Mouse (Mus musculus): ENCODE measurements at regions not wholly inside any gene's neighbourhood (a gene's known extent, or its start where the extent isn't known, plus 50 kb on each side); places are given as distances from the start of the nearest gene placed in this dataset.

DNA sequence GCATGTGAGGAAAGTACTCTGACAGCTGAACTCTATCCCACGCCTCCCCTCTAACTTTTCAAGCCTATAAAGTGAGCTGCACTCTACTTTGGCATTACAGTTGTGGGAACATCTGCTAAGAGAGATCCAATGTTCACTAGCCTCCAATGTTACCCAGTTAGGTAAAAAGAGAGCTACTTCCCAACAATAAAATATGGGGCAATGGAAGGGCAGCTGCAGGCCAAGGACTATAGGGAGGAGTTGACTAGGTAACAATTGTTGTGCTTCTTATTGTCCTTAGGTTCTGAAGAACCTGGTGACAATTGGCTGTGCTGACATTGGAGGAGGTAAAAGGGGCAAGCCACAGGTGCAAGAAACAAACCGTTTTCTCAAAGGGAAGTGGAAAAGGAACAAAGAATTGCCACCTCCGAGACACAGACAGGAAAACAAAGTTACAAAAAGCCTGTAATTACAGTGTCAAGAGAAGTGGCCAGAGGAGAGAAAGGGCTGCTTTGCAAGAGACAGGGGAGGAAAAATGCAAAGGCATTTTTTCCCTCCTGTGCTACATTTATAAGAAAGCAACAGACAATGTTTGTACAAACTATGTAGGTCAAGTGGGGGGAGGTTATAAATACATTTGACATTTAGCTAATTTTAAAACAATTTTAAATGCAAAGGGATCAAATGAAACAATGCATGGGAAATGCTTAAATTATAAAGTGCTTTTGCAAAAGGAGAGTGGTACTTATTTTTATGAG lies 54.1 kb upstream of the Lclat1 start:
- Histone ChIP-seq H3K9ac (replicated peaks) (no peak overlapping the region), H3K27me3 (no peaks in the 10 kb centered on the region), H3K4me1 (no peaks in the 10 kb centered on the region), H3K4me2 (replicated peaks) (no peak overlapping the region), H3K36me3 (no peaks in the 10 kb centered on the region), H3K4me3 (no peak overlapping the region), H3K27ac (replicated peaks) (no peak overlapping the region), H3K9me3 (no peaks in the 10 kb centered on the region)
- 47% methylated on average over 3 of the region's 3 CpGs for WGBS
- no peak for ATAC-seq (replicated peaks)

DNA sequence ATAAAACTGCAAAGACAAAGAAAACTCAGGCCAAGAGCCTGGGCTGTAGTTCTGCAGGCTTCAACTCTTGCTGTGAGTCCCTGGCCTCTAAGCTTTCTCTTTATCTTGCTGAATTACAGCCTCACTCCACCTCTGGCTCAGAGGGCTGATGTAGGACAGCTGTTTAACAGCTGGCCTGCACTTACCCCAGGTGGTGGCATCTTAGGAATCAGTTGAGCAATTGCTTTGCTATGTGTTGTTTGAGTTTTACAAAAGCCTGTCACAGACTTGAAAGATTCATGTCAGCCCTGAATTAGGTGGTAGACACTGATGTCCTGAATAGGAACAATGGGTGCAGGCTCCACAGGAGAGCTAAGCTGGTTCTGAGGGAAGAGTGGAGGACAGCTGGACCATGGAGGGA lies 53.6 kb upstream of the Lclat1 start:
- Histone ChIP-seq H3K36me3 (no peaks in the 10 kb centered on the region), H3K27ac (replicated peaks) (no peak overlapping the region), H3K4me3 (no peak overlapping the region), H3K9me3 (no peaks in the 10 kb centered on the region), H3K4me1 (no peaks in the 10 kb centered on the region), H3K27me3 (no peaks in the 10 kb centered on the region), H3K9ac (replicated peaks) (no peak overlapping the region), H3K4me2 (replicated peaks) (no peak overlapping the region)
- no peak for ATAC-seq (replicated peaks)

DNA sequence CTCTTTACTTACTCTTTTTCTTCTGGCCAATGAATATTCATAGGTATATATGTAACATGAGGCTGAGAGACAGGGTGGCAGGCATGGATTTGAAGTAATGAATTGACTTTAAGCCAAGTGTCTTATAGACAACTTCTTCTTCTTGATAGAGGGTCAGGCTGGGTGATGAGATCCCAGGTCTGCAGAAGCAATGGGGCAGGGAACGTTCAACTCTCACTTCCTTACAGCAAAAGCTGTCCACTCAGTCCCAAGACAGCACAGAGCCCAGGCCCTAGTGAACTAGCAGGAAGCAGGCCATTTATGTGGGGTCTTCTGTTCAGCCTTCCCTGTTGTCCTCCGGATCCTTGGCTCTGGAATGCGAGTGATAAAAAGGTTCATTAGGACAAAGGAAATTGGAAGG lies 52.6 kb upstream of the Lclat1 start:
- no peak for ATAC-seq (replicated peaks)
- H3K27ac ChIP-seq (replicated peaks) = no peak overlapping the region
- no peaks in the 10 kb centered on the region for H3K9me3 ChIP-seq
- H3K4me3 ChIP-seq = no peak overlapping the region
- 69% methylated on average over 3 of the region's 3 CpGs for WGBS
- H3K4me1 ChIP-seq = no peaks in the 10 kb centered on the region
- H3K9ac ChIP-seq (replicated peaks) = no peak overlapping the region
- no peaks in the 10 kb centered on the region for H3K27me3 ChIP-seq
- H3K36me3 ChIP-seq = no peaks in the 10 kb centered on the region
- H3K4me2 ChIP-seq (replicated peaks) = no peak overlapping the region

DNA sequence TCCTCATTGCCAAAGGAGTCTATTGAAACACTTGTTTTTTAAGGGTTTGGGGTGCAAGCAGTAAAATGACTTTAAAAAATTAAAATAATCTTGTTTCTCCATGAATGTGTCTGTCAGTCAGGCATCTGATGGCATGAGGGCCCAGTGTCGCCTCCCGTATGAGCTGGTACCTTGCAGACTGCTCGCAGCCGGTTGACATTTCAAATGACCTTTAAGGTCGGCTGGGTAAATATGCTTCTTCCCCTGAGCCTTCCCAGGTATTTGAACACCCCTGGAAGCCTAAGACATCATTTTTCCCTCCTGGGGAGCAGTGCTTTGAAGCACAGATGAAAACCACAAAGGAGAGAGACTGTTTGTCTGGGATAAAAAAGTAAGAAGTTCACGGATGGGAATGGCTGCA lies 52.2 kb upstream of the Lclat1 start:
- WGBS = 88% methylated on average over 6 of the region's 6 CpGs
- no peaks in the 10 kb centered on the region for H3K36me3 ChIP-seq
- no peak overlapping the region for H3K4me2 ChIP-seq (replicated peaks)
- no peaks in the 10 kb centered on the region for H3K4me1 ChIP-seq
- no peak overlapping the region for H3K9ac ChIP-seq (replicated peaks)
- ATAC-seq (replicated peaks) = no peak
- H3K27me3 ChIP-seq = no peaks in the 10 kb centered on the region
- H3K27ac ChIP-seq (replicated peaks) = no peak overlapping the region
- H3K9me3 ChIP-seq = no peaks in the 10 kb centered on the region
- no peak overlapping the region for H3K4me3 ChIP-seq

DNA sequence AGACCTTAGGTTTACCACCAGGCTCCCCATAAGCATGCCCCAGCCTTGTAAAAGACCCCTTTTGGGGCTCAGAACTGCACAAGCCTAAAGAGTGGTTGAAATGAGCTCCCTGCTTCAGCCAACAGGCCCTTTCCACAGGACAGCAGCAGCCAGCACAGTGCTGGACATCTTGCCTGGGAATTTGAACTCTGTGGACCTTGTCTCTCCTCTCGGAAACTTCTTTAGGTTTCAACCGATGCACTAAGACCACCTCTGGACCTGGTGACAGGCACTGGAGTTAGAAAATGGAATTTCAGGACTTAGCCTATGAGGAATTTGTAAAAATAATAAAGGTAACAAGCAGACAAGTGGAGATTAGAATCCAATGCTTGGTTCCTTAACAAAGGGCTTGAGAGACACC lies 51.2 kb upstream of the Lclat1 start:
- WGBS = 94% methylated on average over 2 of the region's 2 CpGs
- H3K36me3 ChIP-seq = no peaks in the 10 kb centered on the region

More for the DNA sequence above, 51.2 kb upstream of the Lclat1 start:
- ATAC-seq (replicated peaks) = no peak
- Histone ChIP-seq H3K9me3 (no peaks in the 10 kb centered on the region), H3K4me3 (no peak overlapping the region), H3K27me3 (no peaks in the 10 kb centered on the region), H3K4me1 (no peaks in the 10 kb centered on the region), H3K27ac (replicated peaks) (no peak overlapping the region), H3K9ac (replicated peaks) (no peak overlapping the region), H3K4me2 (replicated peaks) (no peak overlapping the region)

All from forebrain, embryonic 15.5 days (tissue).